Mouse (Mus musculus) G1E (cell line): Measurements from ENCODE around the gene Asic2. TPM values are rescaled to one million over a fixed set of nuclear protein-coding genes. Genes with fewer than 3 reads are reported as not detected.

ENCODE experiments used
- ATAC-seq: 2 replicates; pipeline ENCODE4 v1.8.0; 2016; ENCODE audit warnings: mild to moderate bottlenecking; ENCODE audit not compliant: insufficient number of reproducible peaks, poor library complexity, low FRiP score, severe bottlenecking; ENCODE audit errors: extremely low read depth
- DNase-seq: peaks from one replicate; pipeline ENCODE4 v3.0.0; 2012; ENCODE audit warnings: low spot score
- H3K27me3 ChIP-seq: 2 replicates; pipeline ENCODE4 v1.6.1; 2012; ENCODE audit warnings: mild to moderate bottlenecking, low read length, inconsistent platforms; ENCODE audit not compliant: insufficient read depth
- H3K36me3 ChIP-seq: replicated peaks from 2 replicates; pipeline ENCODE3; 2012; ENCODE audit warnings: mild to moderate bottlenecking, inconsistent platforms
- H3K4me1 ChIP-seq: 2 replicates; pipeline ENCODE4 v1.6.1; 2012; ENCODE audit warnings: low read depth, low read length, inconsistent platforms, mixed read lengths; ENCODE audit not compliant: insufficient read depth
- H3K4me3 ChIP-seq: 2 replicates; pipeline ENCODE4 v1.5.1; 2012; ENCODE audit warnings: low read depth, mild to moderate bottlenecking, inconsistent platforms, low read length, moderate library complexity, mixed read lengths
- H3K9me3 ChIP-seq: replicated peaks from 2 replicates; pipeline ENCODE4 v1.6.1; 2012; ENCODE audit warnings: inconsistent platforms
- CTCF ChIP-seq: IDR thresholded peaks from 2 replicates; pipeline ENCODE4 v1.5.1; 2012; ENCODE audit warnings: low read depth, low read length, inconsistent platforms, mixed read lengths
- GATA1 ChIP-seq: IDR thresholded peaks from 2 replicates; pipeline ENCODE4 v1.6.1; 2012; ENCODE audit warnings: borderline replicate concordance, low read length, inconsistent platforms, mixed read lengths
- GATA2 ChIP-seq: IDR thresholded peaks from 2 replicates; pipeline ENCODE4 v1.6.1; 2012; ENCODE audit warnings: low read depth, low read length, inconsistent platforms, borderline replicate concordance
- POLR2AphosphoS5 ChIP-seq: IDR thresholded peaks from 2 replicates; pipeline ENCODE4 v1.6.1; 2012; ENCODE audit warnings: low read depth, low read length, inconsistent platforms; ENCODE audit not compliant: insufficient replicate concordance
- TAL1 ChIP-seq: conservative IDR thresholded peaks from 2 replicates; pipeline ENCODE4 v1.6.1; 2012; ENCODE audit warnings: low read depth, low read length, inconsistent platforms, mixed read lengths
- polyA plus RNA-seq: library from polyadenylated mRNA; stranded (reverse); fragments of >175 nt; gene quantifications from 2 replicates; pipeline ENCODE4 v1.2.3, GENCODE M21; 2012
- total RNA-seq, 2 experiments: library from RNA; stranded (forward) in 1 of 2; stranded (reverse) in 1 of 2; fragments of 200-1000 nt in 1 of 2; fragments of >200 nt in 1 of 2; fragmentation: Nextera tagmentation in 1 of 2; gene quantifications; 2 replicates each; pipeline ENCODE4 v1.2.3; 2014 to 2017

The Asic2 gene
- total and polyA plus RNA-seq, 3 experiments: 0.16 TPM; not detected in 2

- Histone ChIP-seq H3K4me1 (no peaks in the 10 kb centered on the region), H3K36me3 (no peaks in the 10 kb centered on the region), H3K4me3 (no peak overlapping the region), H3K27me3 (no peaks in the 10 kb centered on the region), H3K9me3 (peaks cover 80% of the 10 kb centered on the region)
- TF ChIP-seq GATA2 (no peak), TAL1 (no peak), GATA1 (no peak), CTCF (no peak), POLR2AphosphoS5 (no peak)
- no peak for ATAC-seq
- no peak for DNase-seq
Observed at GRCm38 (mm10) chr11:81192155-81192554, 776.1 kb downstream of the Asic2 start.

- Histone ChIP-seq H3K4me3 (no peak overlapping the region), H3K9me3 (peaks cover 78% of the 10 kb centered on the region), H3K4me1 (no peaks in the 10 kb centered on the region), H3K27me3 (no peaks in the 10 kb centered on the region), H3K36me3 (no peaks in the 10 kb centered on the region)
- TF ChIP-seq CTCF: no peak
- no peak for TF ChIP-seq GATA2
- TF ChIP-seq TAL1: no peak
- TF ChIP-seq POLR2AphosphoS5: no peak
- no peak for TF ChIP-seq GATA1
- no peak for DNase-seq
- no peak for ATAC-seq
Observed at GRCm38 (mm10) chr11:81189103-81189502, 779.2 kb downstream of the Asic2 start.

- no peak overlapping the region for H3K4me3 ChIP-seq
- TF ChIP-seq POLR2AphosphoS5: no peak
- no peak for TF ChIP-seq CTCF
- TF ChIP-seq GATA1: no peak
- no peak for TF ChIP-seq GATA2
- TF ChIP-seq TAL1: no peak
- no peaks in the 10 kb centered on the region for H3K4me1 ChIP-seq
- H3K9me3 ChIP-seq: peaks cover 71% of the 10 kb centered on the region
- H3K36me3 ChIP-seq: no peaks in the 10 kb centered on the region
- DNase-seq (no peak), ATAC-seq (no peak)
- H3K27me3 ChIP-seq: no peaks in the 10 kb centered on the region
Observed at GRCm38 (mm10) chr11:81187851-81188250, 780.4 kb downstream of the Asic2 start.

- DNase-seq (no peak), ATAC-seq (no peak)
- no peaks in the 10 kb centered on the region for H3K36me3 ChIP-seq
- no peaks in the 10 kb centered on the region for H3K27me3 ChIP-seq
- no peaks in the 10 kb centered on the region for H3K4me1 ChIP-seq
- no peak overlapping the region for H3K4me3 ChIP-seq
- TF ChIP-seq GATA2 (no peak), GATA1 (no peak), CTCF (no peak), POLR2AphosphoS5 (no peak), TAL1 (no peak)
- peaks cover 64% of the 10 kb centered on the region for H3K9me3 ChIP-seq
Observed at GRCm38 (mm10) chr11:81184721-81185120, 783.5 kb downstream of the Asic2 start.

- Histone ChIP-seq H3K36me3 (no peaks in the 10 kb centered on the region), H3K4me3 (no peak overlapping the region), H3K4me1 (no peaks in the 10 kb centered on the region), H3K9me3 (peaks cover 52% of the 10 kb centered on the region), H3K27me3 (no peaks in the 10 kb centered on the region)
- TF ChIP-seq CTCF (no peak), TAL1 (no peak), GATA1 (no peak), POLR2AphosphoS5 (no peak), GATA2 (no peak)
- DNase-seq (no peak), ATAC-seq (no peak)
Observed at GRCm38 (mm10) chr11:81164890-81165289, 803.4 kb downstream of the Asic2 start.

GRCm38 (mm10) chr11:81163056-81163455 lies 805.2 kb downstream of the Asic2 start:
- no peak for ATAC-seq

More at GRCm38 (mm10) chr11:81163056-81163455, 805.2 kb downstream of the Asic2 start:
- H3K4me1 ChIP-seq: no peaks in the 10 kb centered on the region
- H3K4me3 ChIP-seq: no peak overlapping the region
- no peaks in the 10 kb centered on the region for H3K27me3 ChIP-seq
- no peak for TF ChIP-seq TAL1
- no peak for TF ChIP-seq GATA1
- TF ChIP-seq CTCF: no peak
- TF ChIP-seq POLR2AphosphoS5: no peak
- no peak for TF ChIP-seq GATA2
- no peak for DNase-seq
- H3K36me3 ChIP-seq: no peaks in the 10 kb centered on the region
- H3K9me3 ChIP-seq: peaks cover 58% of the 10 kb centered on the region
